Mouse (Mus musculus): ENCODE measurements around the gene Tmem94.

GRCm38 (mm10) chr11:115786473-115786872 lies 21.2 kb downstream of the Tmem94 start:
- no peak for TF ChIP-seq POLR2A (IDR thresholded peaks at IDR 0.05; ENCODE audit: control insufficient read depth, extremely low read depth, insufficient read depth, low read length, poor library complexity)
- TF ChIP-seq CTCF (IDR thresholded peaks at IDR 0.05; ENCODE audit: borderline replicate concordance, control insufficient read depth, extremely low read depth, insufficient read depth, low read length, poor library complexity): no peak

Data from thymus, adult 2 months (tissue).